Mouse (Mus musculus) adrenal gland, postnatal 25 days (tissue): ENCODE data around the gene Jade2. TPM values are rescaled to one million over a fixed set of nuclear protein-coding genes. Genes with fewer than 3 reads are reported as not detected.

Source experiments
- DNase-seq: peaks from one replicate; pipeline ENCODE4 v3.0.0; 2021; ENCODE audit warnings: mixed read lengths
- long read RNA-seq: library from polyadenylated mRNA; stranded (forward); transcript quantifications from one replicate; pipeline ENCODE4 v2.0.0, GENCODE M21; 2021
- total RNA-seq: library from RNA; stranded (reverse); gene quantifications from 2 replicates; pipeline ENCODE4 v1.2.3, GENCODE M21; 2021

The Jade2 gene
- 16.3 and 19.8 TPM in 2 replicates for total RNA-seq
- long read RNA-seq, full-length matches to known transcripts, result 1 of 6 reads
- long read RNA-seq, partial matches to known transcripts, result 0 of 6 reads
- long read RNA-seq, other reads (novel, unspliced or antisense), result 5 of 6 reads

- DNase-seq, result peak; percentile 52
Measured at GRCm38 (mm10) chr11:51857081-51857671, at the start of gene Jade2. Jade2 (minus strand) TSS chr11:51857653.

GRCm38 (mm10) chr11:51904224-51904623, 46.8 kb upstream of the Jade2 start:
- no peak for DNase-seq

GRCm38 (mm10) chr11:51899691-51900090, 42.2 kb upstream of the Jade2 start:
- DNase-seq, result no peak

GRCm38 (mm10) chr11:51898326-51899080, 41.0 kb upstream of the Jade2 start:
- DNase-seq, result no peak

GRCm38 (mm10) chr11:51897311-51897710, 39.9 kb upstream of the Jade2 start:
- no peak for DNase-seq

- no peak for DNase-seq
Measured at GRCm38 (mm10) chr11:51896012-51896411, 38.6 kb upstream of the Jade2 start.

GRCm38 (mm10) chr11:51885681-51886080, 28.2 kb upstream of the Jade2 start:
- no peak for DNase-seq

- no peak for DNase-seq
Measured at GRCm38 (mm10) chr11:51884092-51884491, 26.6 kb upstream of the Jade2 start.

GRCm38 (mm10) chr11:51883670-51884069, 26.2 kb upstream of the Jade2 start:
- DNase-seq, result peak; percentile 48

- no peak for DNase-seq
Measured at GRCm38 (mm10) chr11:51881776-51882175, 24.3 kb upstream of the Jade2 start.

GRCm38 (mm10) chr11:51881041-51881730, 23.7 kb upstream of the Jade2 start:
- DNase-seq, result no peak

- DNase-seq, result peak; percentile 47
Measured at GRCm38 (mm10) chr11:51876943-51877344, 19.5 kb upstream of the Jade2 start.

GRCm38 (mm10) chr11:51875792-51876195, 18.3 kb upstream of the Jade2 start:
- DNase-seq, result no peak

GRCm38 (mm10) chr11:51875086-51875485, 17.6 kb upstream of the Jade2 start:
- no peak for DNase-seq

- DNase-seq, result peak; percentile 78
Measured at GRCm38 (mm10) chr11:51874266-51875036, 17.0 kb upstream of the Jade2 start.

- no peak for DNase-seq
Measured at GRCm38 (mm10) chr11:51873141-51873540, 15.7 kb upstream of the Jade2 start.

- DNase-seq, result no peak
Measured at GRCm38 (mm10) chr11:51867261-51867660, 9.8 kb upstream of the Jade2 start.

- no peak for DNase-seq
Measured at GRCm38 (mm10) chr11:51866020-51866419, 8.6 kb upstream of the Jade2 start.

GRCm38 (mm10) chr11:51860666-51861065, 3.2 kb upstream of the Jade2 start:
- no peak for DNase-seq

- DNase-seq, result no peak
Measured at GRCm38 (mm10) chr11:51859561-51859960, 2.1 kb upstream of the Jade2 start.

GRCm38 (mm10) chr11:51858528-51859051, 1.1 kb upstream of the Jade2 start:
- peak; percentile 80 for DNase-seq
